Mouse (Mus musculus) MEL (cell line): ENCODE results near the gene Limch1.

Experiments used
- ELF1 ChIP-seq: IDR thresholded peaks from 2 replicates; pipeline ENCODE4 v1.6.1; 2014; ENCODE audit warnings: low read depth, mild to moderate bottlenecking, inconsistent platforms, low read length, improper control_type of control experiment, moderate library complexity
- POLR2A ChIP-seq, 2 experiments: IDR thresholded peaks; 2 replicates each; pipeline ENCODE4 v1.6.1; 2011 to 2012; ENCODE audit warnings: low read length in 2 of 2, mild to moderate bottlenecking in 2 of 2, control low read depth in 1 of 2, improper control_type of control experiment in 1 of 2, low read depth in 1 of 2, moderate library complexity in 1 of 2; ENCODE audit not compliant: control insufficient read depth in 1 of 2, insufficient read depth in 1 of 2, poor library complexity in 1 of 2

DNA sequence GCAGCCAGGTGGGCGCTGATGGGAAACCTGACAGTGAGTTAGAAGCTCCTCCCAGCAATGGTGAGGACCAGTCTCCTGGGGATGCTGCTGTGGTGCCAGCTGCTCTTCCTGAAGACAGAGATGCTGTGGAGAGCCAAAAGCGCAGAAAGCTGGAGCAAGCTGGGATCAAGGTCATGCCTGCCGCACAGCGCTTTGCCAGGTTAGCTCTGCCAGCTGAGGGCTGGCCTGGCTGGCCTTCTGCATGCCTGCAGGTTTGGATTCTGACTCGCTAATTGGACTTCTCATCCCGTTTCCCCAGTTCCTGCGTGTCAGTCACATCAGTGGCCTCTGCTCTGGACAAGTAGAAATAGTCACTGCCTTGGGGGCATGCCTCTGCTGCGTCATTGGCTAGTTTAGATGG lies 230.0 kb downstream of the Limch1 start:
- TF ChIP-seq POLR2A (IDR thresholded peaks at IDR 0.05; ENCODE audit: control insufficient read depth in 1 of 2, insufficient read depth in 1 of 2, low read depth in 1 of 2, low read length in 2 of 2, poor library complexity in 1 of 2), result no peak
- TF ChIP-seq ELF1, result no peak
